Mouse (Mus musculus) liver, embryonic 15.5 days (tissue): ENCODE data around the gene Bcor. TPM values are rescaled to one million over a fixed set of nuclear protein-coding genes. Genes with fewer than 3 reads are reported as not detected.

Source experiments
- ATAC-seq: fragments of 200-750 bp; cut with Nextera tagmentation; 2 replicates; pipeline ENCODE4 v1.8.0; 2017; ENCODE audit warnings: moderate number of reproducible peaks, mild to moderate bottlenecking, moderate library complexity; ENCODE audit not compliant: insufficient read depth
- H3K27ac ChIP-seq: fragments of 300-500 bp; sonication (generic); replicated peaks from 2 replicates; pipeline ENCODE4 v1.5.1; 2015; ENCODE audit warnings: mild to moderate bottlenecking, inconsistent platforms
- H3K27me3 ChIP-seq: fragments of 300-500 bp; sonication (generic); 2 replicates; pipeline ENCODE4 v1.6.1; 2015; ENCODE audit warnings: mild to moderate bottlenecking, inconsistent platforms
- H3K36me3 ChIP-seq: fragments of 300-500 bp; sonication (generic); replicated peaks from 2 replicates; pipeline ENCODE4 v1.6.1; 2015; ENCODE audit warnings: moderate library complexity, mild to moderate bottlenecking, inconsistent platforms
- H3K4me1 ChIP-seq: fragments of 300-500 bp; sonication (generic); replicated peaks from 2 replicates; pipeline ENCODE4 v1.6.1; 2015; ENCODE audit warnings: inconsistent platforms
- H3K4me2 ChIP-seq: fragments of 300-500 bp; sonication (generic); 2 replicates; pipeline ENCODE4 v1.6.1; 2015; ENCODE audit warnings: moderate library complexity, mild to moderate bottlenecking, inconsistent platforms
- H3K4me3 ChIP-seq: fragments of 300-500 bp; sonication (generic); replicated peaks from 2 replicates; pipeline ENCODE4 v1.5.1; 2015; ENCODE audit warnings: mild to moderate bottlenecking, inconsistent platforms
- H3K9ac ChIP-seq: fragments of 300-500 bp; sonication (generic); 2 replicates; pipeline ENCODE4 v1.6.1; 2015; ENCODE audit warnings: moderate library complexity, mild to moderate bottlenecking, inconsistent platforms
- H3K9me3 ChIP-seq: fragments of 300-500 bp; sonication (generic); replicated peaks from 2 replicates; pipeline ENCODE4 v1.6.1; 2016; ENCODE audit warnings: inconsistent platforms
- WGBS: fragments of 180-500 bp; shearing (Covaris S2); methylation state at CpG from one replicate; pipeline ENCODE4 v1.1.7; 2015; ENCODE audit warnings: mixed read lengths; ENCODE audit not compliant: insufficient replicate concordance; 5-methylcytosine and 5-hydroxymethylcytosine counted together
- polyA plus RNA-seq: library from polyadenylated mRNA; unstranded; fragments of >200 nt; fragmentation: Nextera tagmentation; extraction: Ambion mirVana; gene quantifications from 2 replicates; pipeline ENCODE4 v1.2.1, GENCODE M21; 2015

The Bcor gene
- polyA plus RNA-seq, 1 experiment from 2014 or later = 4.3 TPM

DNA sequence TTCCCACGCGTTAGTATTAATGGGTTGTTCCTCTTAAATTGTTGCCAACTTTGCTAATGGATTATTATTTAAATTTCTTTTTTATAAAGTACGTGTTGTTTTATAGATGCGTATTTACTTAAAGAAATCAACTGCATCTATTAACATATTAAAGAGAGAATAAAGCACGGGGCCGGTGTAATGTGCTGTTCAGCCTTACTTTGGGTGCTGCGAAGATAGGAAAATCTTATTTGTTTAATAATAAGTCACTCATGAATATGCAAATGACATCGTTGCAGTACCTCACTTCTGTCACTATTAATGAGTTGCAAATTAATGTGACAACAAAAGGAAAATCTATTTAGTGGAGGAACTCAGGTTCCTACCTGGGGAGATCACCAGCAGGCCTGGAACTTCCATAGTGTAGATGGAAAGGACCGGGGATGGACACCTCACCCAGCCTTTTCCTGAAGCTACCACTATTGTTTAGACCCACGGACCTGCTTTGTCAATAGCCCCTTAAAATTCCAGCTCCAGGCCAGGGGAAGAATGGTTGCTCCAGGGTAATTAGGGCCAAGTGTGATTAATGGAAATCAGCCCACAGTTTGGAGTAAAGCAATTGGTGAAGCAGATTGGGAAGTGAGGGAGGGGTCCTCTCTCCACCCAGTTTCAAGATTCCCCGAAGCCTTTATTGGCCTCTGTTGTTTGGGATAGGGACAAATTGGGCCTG lies 152.2 kb downstream of the Bcor start:
- Histone ChIP-seq H3K4me1 (peaks cover 41% of the 10 kb centered on the region), H3K36me3 (no peaks in the 10 kb centered on the region), H3K9ac (no peak overlapping the region), H3K9me3 (no peaks in the 10 kb centered on the region), H3K4me2 (peak overlapping the region; percentile 87), H3K27me3 (peaks cover 32% of the 10 kb centered on the region), H3K27ac (peak overlapping the region; percentile 92; the same call in 1 of the 2 replicates), H3K4me3 (peak overlapping the region; percentile 63; the same call in 1 of the 2 replicates)
- 17% methylated on average over 11 of the region's 11 CpGs for WGBS
- no peak for ATAC-seq

DNA sequence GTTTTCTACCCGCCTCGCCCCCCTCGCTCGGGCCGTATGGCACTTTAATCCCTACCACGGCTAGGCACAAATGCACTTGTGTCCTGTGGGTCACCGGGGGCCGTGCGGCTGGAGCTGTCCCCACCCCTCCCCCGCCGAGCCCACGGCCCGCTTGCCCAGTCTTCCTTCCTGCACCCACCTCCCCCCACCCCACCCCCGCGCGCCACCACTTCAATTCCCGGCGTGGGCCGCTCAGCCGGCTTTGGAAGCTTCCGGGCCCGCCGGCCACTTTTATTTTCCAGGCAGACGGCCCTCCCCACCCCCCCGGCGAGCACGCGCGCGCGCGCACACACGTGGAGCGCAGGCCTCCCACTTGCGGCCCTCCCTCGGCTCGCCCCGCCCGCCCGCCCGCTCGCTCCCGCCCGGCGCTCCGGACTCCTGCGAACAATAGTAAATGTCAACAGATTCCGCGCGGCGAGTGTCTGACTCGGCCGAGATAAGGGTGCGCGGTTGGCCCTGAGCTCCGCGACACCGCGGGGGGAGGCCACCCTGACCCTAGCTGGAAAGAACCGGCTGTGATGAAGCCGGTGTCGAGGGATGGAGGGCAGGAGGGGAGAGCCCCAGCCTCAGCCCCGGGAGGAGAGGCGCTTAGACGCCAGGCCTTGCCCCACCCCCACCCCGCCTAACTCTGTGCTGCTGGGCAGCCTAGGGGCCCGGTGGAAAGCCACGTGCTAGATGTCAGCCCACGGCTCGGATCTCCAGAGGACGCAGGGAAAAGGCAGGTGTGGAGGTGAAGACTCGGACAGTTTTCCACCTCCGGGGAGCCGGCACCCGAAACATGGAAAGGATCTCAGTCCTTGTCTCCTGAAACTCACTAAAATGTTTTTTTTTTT lies 153.0 kb downstream of the Bcor start:
- peak overlapping the region; percentile 63 for H3K4me3 ChIP-seq
- peak; percentile 69 for ATAC-seq
- H3K9ac ChIP-seq = peak overlapping the region; percentile 65
- peaks cover 32% of the 10 kb centered on the region for H3K27me3 ChIP-seq
- H3K4me1 ChIP-seq = peaks cover 49% of the 10 kb centered on the region
- WGBS = 4% methylated on average over 69 of the region's 75 CpGs
- H3K4me2 ChIP-seq = peak overlapping the region; percentile 87
- H3K36me3 ChIP-seq = no peaks in the 10 kb centered on the region
- no peaks in the 10 kb centered on the region for H3K9me3 ChIP-seq
- H3K27ac ChIP-seq = peak overlapping the region; percentile 92

DNA sequence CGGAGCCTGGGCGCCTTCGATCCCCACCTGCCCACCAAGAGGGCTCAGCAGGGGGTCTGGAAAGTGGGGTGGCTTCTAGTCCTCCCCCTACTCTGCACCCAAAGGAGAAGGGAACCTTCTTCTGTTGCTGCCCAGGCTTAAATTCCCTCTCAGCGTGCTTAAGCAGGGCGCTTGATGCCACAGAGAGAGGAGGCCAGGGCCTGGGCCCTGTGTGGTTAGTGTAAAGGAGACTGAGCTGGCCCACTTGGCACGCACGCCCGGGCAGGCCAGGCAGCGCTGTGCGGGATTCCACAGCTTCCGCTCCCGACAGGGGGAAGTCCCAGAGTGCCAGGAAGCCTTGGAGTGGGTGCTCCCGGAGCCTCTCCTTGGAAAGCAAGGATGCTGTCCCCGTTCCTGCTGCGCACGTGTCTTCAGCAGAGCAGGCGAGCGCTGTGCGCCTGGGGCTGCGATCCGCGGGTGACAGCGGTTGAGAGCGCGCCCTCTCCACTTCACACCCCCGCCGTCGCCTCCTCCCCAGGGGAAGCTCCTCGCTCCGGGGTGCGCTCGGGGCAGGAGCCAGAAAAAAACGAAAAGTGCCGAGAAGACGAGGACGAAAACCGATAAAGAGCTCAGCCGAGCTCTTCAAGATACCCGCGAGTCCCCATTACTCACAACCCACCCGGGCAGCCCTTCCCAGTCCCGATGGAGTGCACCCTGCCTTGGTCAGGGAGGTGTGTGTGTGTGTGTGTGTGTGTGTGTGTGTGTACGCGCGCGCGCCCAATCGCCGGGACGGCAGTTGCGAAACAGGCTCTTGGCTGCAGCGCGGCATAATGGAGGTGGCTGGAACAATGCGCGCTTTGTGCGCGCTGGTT lies 153.9 kb downstream of the Bcor start:
- peak; percentile 29 for ATAC-seq
- H3K4me2 ChIP-seq = peak overlapping the region; percentile 87
- H3K27me3 ChIP-seq = peaks cover 35% of the 10 kb centered on the region
- H3K4me3 ChIP-seq = peak overlapping the region; percentile 63
- H3K4me1 ChIP-seq = peaks cover 57% of the 10 kb centered on the region
- H3K36me3 ChIP-seq = no peaks in the 10 kb centered on the region
- H3K27ac ChIP-seq = peak overlapping the region; percentile 92
- WGBS = 3% methylated on average over 57 of the region's 57 CpGs
- H3K9me3 ChIP-seq = no peaks in the 10 kb centered on the region
- H3K9ac ChIP-seq = peak overlapping the region; percentile 65

DNA sequence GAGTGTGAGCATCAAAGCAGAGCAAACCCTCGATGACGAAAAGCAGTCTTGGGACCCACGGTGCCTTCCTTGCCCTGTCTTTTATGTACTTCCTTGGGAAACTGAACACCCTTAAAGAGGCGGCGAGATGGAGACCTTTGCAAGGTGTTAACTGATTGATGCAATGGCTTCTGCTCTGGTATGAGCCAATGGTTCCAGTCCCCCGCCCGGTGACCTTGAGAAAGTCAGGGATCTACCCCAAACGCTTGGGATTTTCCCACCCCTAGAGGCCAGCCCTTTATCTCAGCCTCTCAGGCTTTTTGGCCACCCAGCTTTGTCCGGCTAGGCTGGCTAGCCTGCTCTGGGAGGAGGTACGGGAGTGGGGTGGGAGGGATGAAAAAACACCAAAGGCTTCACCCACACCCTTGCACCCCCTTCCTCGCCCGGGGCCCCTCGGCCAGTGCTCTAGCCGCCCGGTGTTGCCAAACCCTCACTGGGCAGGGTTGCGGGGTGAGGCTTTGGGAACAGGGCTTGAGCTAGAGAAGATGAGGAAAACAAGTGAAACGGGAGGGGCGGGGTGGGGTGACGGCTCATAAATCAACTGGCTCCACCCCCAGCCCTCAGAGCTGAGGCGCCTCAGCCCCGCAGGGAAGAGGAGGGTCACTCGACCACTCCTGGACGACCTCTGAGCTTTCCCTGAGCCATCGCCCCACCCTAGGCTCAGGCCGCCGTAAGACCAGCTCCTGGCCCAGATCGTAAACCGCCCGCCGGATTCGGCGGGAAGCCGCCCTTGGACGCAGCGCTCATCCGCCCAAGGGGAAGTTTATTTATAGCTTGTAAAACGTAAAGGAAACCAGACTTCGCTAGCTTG lies 154.7 kb downstream of the Bcor start:
- no peaks in the 10 kb centered on the region for H3K36me3 ChIP-seq
- peak overlapping the region; percentile 65 for H3K9ac ChIP-seq
- H3K4me2 ChIP-seq = peak overlapping the region; percentile 87
- peak overlapping the region; percentile 92 for H3K27ac ChIP-seq
- peak; percentile 54 for ATAC-seq
- peaks cover 44% of the 10 kb centered on the region for H3K27me3 ChIP-seq
- no peaks in the 10 kb centered on the region for H3K9me3 ChIP-seq
- peak overlapping the region; percentile 63 for H3K4me3 ChIP-seq
- peaks cover 63% of the 10 kb centered on the region for H3K4me1 ChIP-seq
- WGBS = 4% methylated on average over 38 of the region's 38 CpGs

DNA sequence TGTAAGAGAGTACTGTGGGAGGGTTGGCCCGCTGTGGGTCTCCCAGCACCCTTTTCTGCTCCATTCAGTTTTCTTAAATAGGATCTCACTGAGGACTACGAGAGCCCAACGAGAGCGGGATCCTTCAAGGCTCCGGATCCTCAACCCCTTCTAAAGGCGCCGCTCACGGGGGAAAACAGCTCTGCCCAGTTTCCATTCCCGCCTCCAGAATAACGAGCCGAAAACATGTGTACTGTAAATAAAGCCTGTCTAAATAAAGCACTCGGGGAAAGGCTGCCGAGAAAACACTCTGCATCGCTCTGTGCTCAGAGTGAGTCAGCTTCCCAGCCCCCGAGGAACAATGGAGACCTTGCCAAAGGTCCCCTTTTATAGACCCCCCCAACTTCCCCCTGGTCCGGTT lies 155.7 kb downstream of the Bcor start:
- Histone ChIP-seq H3K36me3 (no peaks in the 10 kb centered on the region), H3K27me3 (peaks cover 53% of the 10 kb centered on the region), H3K9ac (peak overlapping the region; percentile 2; the same call in 1 of the 2 replicates), H3K4me1 (peaks cover 71% of the 10 kb centered on the region), H3K4me3 (no peak overlapping the region), H3K4me2 (peak overlapping the region; percentile 87), H3K27ac (peak overlapping the region; percentile 92), H3K9me3 (no peaks in the 10 kb centered on the region)
- no peak for ATAC-seq
- 28% methylated on average over 16 of the region's 16 CpGs for WGBS

DNA sequence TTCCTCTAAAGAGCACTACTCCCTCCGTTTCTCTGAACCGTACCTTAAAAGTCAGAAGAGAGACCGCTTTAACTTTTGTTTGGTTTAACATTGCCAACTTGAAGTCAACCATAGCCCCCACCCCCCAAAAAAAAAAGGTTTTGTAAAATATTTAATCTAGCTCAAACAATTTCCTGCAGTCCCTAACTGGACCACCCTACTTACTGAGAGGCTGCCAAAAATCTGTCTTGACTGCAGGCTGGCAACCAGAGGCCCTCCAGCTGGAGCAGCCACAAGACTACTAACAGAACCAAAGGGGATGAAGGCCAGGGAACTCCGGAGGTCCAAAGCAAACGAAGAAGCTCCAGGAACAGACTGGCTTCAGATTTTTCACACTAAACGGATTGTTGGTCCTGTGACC lies 156.2 kb downstream of the Bcor start:
- no peak for ATAC-seq
- H3K4me2 ChIP-seq = peak overlapping the region; percentile 87
- peaks cover 76% of the 10 kb centered on the region for H3K4me1 ChIP-seq
- H3K9ac ChIP-seq = peak overlapping the region; percentile 2; the same call in 1 of the 2 replicates
- H3K36me3 ChIP-seq = no peaks in the 10 kb centered on the region
- no peaks in the 10 kb centered on the region for H3K9me3 ChIP-seq
- WGBS = 21% methylated on average over 6 of the region's 6 CpGs
- H3K27me3 ChIP-seq = peaks cover 58% of the 10 kb centered on the region
- H3K27ac ChIP-seq = peak overlapping the region; percentile 92
- no peak overlapping the region for H3K4me3 ChIP-seq

DNA sequence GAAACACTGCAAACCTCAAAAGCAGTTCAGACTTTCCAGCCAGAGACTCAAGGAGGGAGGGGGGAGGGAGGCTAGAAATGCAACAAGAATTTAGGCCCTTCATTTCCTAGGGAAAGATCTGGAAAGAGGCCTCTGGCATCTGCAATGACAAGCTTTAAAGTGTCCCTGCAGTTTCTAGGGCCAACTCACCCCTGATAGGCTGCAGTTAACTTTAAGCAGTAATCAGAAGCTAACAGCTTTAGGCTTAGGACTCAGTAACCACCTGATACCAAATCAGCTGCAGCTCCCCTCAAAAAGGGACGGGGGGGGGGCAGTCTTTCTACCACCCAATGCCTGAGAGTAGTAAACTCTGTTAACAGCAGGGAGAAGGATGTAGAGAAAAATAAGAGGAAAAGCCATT lies 156.6 kb downstream of the Bcor start:
- no peaks in the 10 kb centered on the region for H3K9me3 ChIP-seq
- H3K4me1 ChIP-seq = peaks cover 80% of the 10 kb centered on the region
- peaks cover 62% of the 10 kb centered on the region for H3K27me3 ChIP-seq
- H3K27ac ChIP-seq = peak overlapping the region; percentile 92
- ATAC-seq = peak; percentile 37
- peak overlapping the region; percentile 87 for H3K4me2 ChIP-seq
- 7% methylated on average over 1 of the region's 1 CpGs for WGBS
- no peaks in the 10 kb centered on the region for H3K36me3 ChIP-seq
- peak overlapping the region; percentile 45 for H3K9ac ChIP-seq
- peak overlapping the region; percentile 45 for H3K4me3 ChIP-seq

DNA sequence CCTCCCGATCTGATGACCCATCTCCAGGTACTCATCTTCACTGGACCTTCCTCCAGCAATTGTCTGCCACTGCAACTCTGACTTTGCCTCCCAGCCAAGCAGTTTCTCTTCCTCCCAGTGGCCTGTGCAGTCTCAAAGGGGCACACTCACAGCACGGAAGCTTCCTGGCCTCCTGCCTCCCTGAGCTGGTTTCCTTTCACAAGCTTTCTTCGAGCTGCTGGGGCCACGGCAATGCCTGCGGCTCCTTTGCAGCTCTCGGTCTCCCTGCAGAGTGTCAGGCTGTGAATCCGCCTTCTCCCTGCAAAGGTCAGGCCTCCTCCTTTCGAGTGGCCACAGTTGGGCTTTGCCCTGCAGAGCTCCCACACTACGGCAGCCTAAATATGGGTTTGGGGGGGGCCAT lies 157.0 kb downstream of the Bcor start:
- Histone ChIP-seq H3K9ac (peak overlapping the region; percentile 45), H3K9me3 (no peaks in the 10 kb centered on the region), H3K36me3 (no peaks in the 10 kb centered on the region), H3K27ac (peak overlapping the region; percentile 92), H3K4me3 (peak overlapping the region; percentile 45), H3K4me1 (peaks cover 83% of the 10 kb centered on the region), H3K4me2 (peak overlapping the region; percentile 87), H3K27me3 (peaks cover 58% of the 10 kb centered on the region)
- no peak for ATAC-seq
- WGBS = 11% methylated on average over 9 of the region's 9 CpGs

DNA sequence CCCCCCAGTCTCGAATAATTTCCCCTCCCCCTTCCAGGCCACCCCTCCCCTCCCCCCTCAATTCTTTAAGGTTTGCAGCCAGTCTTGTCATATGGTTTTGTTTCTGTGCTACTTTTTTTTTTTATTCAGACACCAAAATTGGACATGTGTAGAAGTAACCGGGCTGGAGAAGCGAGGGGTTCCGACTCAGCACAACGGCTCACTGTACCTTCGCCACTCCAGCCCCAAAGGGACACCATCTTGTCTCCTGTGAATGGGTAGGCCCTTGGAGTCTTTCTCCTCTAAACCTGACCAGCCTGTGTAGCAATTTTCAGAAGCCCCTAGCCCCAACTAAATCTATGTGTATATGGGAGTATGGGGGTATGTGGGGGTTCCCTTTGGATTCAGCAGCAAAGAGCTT lies 157.6 kb downstream of the Bcor start:
- no peaks in the 10 kb centered on the region for H3K9me3 ChIP-seq
- no peaks in the 10 kb centered on the region for H3K36me3 ChIP-seq
- 21% methylated on average over 6 of the region's 6 CpGs for WGBS
- H3K9ac ChIP-seq = peak overlapping the region; percentile 45
- peaks cover 56% of the 10 kb centered on the region for H3K27me3 ChIP-seq
- peak overlapping the region; percentile 45 for H3K4me3 ChIP-seq
- no peak for ATAC-seq
- H3K4me2 ChIP-seq = peak overlapping the region; percentile 87
- H3K27ac ChIP-seq = peak overlapping the region; percentile 92
- H3K4me1 ChIP-seq = peaks cover 83% of the 10 kb centered on the region

DNA sequence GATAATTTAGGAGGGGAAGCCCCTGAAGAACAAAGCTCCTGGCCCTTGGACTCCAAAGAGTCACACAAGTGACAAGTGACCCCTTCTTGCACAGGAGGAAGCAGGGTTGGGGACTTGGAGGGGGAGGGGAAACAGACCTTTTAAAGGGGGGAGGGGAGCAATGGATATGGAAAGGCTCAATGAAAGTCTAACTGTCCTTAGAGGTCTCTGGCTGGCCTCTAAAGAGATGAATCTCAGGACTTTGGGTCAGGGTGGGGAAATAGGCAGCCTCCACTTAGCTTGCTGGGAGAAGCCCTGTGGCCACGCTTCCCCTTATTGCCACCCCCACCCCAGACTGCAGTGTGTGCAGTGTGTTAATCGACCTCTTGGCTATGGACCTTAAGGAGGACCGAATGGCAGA lies 158.2 kb downstream of the Bcor start:
- Histone ChIP-seq H3K4me1 (peaks cover 85% of the 10 kb centered on the region), H3K27ac (peak overlapping the region; percentile 64; the same call in 1 of the 2 replicates), H3K27me3 (peaks cover 51% of the 10 kb centered on the region), H3K4me2 (peak overlapping the region; percentile 87), H3K9ac (peak overlapping the region; percentile 45; the same call in 1 of the 2 replicates), H3K4me3 (peak overlapping the region; percentile 45), H3K36me3 (no peaks in the 10 kb centered on the region), H3K9me3 (no peaks in the 10 kb centered on the region)
- ATAC-seq = no peak
- 12% methylated on average over 3 of the region's 3 CpGs for WGBS
